Mouse (Mus musculus) left cerebral cortex, postnatal 36 days (tissue): ENCODE measurements around the gene Camsap1. TPM values are rescaled to one million over a fixed set of nuclear protein-coding genes. Genes with fewer than 3 reads are reported as not detected.
A peak's percentile ranks its signal among the peaks of the same experiment; 100 is the strongest.

Experiments
- DNase-seq, 2 experiments: peaks; one replicate each; pipeline ENCODE4 v3.0.0; 2021 to 2022; ENCODE audit warnings: low spot score in 2 of 2, mixed read lengths in 1 of 2
- intact Hi-C: fragments of 180-260 bp; cut with DNase I; formaldehyde crosslinking; loops from one replicate; pipeline ENCODE4 v1.15.1; 2025
- total RNA-seq, 2 experiments: library from RNA; stranded (reverse); gene quantifications; 2 replicates each; pipeline ENCODE4 v1.2.3; 2021

Camsap1 gene
- total RNA-seq, 2 experiments from 2014 or later, result 154 to 163 TPM

DNA sequence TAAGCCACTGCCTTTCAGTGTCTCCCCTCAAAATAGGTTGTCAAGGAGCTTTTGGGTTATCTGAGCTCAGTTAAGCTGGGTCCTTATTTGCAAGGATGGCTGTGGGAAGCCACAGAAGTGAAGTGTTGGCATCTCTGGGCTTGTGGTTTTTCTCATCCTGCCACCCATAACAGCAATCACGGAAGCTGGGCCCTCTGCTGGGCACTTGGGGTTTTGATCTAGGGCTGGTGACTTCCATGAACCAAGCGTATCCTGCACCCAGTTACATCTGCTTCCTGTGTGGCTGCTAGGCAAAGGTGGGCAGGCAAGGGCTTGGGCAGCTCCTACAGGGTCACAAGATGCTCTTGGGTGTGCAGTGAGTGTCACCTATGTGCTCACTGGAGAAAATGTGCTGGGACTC, 69.8 kb downstream of the Camsap1 start:
- intact Hi-C loops, result loop anchor here (5.0 kb wide), 1 partner anchor 76 kb away; no protein-coding TSS in a partner anchor
- DNase-seq, result peak in 1 of 2 experiments; percentile 48

- DNase-seq, result no peak
- intact Hi-C loops, result loop anchor here (5.0 kb wide), 1 partner anchor 73 kb away; no protein-coding TSS in a partner anchor
Observed at GRCm38 (mm10) chr2:25909872-25910271, 73.2 kb downstream of the Camsap1 start.

GRCm38 (mm10) chr2:25898970-25899369, 84.1 kb downstream of the Camsap1 start:
- DNase-seq, result no peak
- intact Hi-C loops, result no loop called here

- intact Hi-C loops, result no loop called here
- no peak for DNase-seq
Observed at GRCm38 (mm10) chr2:25892440-25892839, 90.6 kb downstream of the Camsap1 start.

DNA sequence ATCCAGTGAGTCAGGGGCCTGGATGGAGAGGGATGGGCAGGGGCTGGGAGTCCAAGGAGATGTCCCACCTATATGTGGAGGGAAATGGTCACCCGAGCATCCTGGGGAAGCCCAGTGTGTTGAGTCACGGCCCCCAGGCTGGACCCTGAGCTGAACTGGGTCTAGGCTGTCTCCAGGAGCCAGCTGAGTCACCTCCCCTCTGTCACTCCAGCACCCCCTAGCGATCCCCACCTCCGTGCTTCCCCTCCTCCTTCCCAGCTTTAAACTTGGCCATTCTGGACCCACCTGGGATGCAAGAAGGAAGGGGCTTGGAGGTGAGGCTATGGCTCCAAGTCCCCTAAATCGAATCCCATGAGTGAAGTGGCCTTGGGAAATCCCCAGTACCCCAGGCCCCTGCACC, 94.9 kb downstream of the Camsap1 start:
- intact Hi-C loops, result no loop called here
- no peak for DNase-seq

DNA sequence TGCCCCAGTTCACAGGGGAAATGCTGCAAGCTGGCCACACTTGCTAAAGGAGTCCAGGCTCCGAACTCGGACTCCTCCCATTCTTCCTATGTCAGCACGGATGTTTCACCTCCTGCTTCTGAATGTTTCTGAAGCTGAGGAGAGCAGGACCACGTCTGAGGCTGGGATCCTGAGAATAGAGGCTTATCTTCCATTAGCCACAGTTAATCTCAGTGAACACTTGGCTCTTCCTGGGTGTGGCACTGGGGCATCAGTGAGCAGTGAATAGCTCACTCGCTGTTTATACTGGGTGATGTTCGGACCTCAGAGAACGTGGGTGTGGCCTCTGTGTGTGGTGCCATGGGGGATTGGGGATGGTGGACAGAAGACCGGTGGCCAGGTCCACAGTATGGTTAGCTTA, 95.9 kb downstream of the Camsap1 start:
- intact Hi-C loops, result no loop called here
- DNase-seq, result no peak

- intact Hi-C loops, result no loop called here
- no peak for DNase-seq
Observed at GRCm38 (mm10) chr2:25884756-25885155, 98.3 kb downstream of the Camsap1 start.

- intact Hi-C loops, result no loop called here
- DNase-seq, result no peak
Observed at GRCm38 (mm10) chr2:25882276-25882675, 100.8 kb downstream of the Camsap1 start.

DNA sequence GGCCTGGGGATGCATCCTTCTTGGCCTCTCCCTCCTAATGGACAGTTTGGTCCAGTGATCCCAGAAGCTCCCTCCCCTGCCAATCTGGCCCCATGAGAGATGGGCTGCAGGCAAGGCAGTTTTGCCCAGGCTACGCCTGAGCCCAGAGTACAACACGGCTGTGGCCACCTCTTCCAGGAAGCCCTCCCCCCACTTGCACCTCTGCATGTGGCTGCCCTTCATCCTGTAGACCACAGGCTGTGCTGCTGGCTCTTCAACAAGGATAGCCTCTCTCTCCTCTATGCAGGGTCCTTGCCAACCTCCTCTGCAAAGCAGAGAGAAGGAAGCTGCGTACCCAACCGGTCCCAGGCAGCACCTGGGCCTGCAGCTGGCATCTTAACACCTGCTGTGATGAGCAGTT, 104.0 kb downstream of the Camsap1 start:
- intact Hi-C loops, result no loop called here
- no peak for DNase-seq

GRCm38 (mm10) chr2:25878516-25878915, 104.6 kb downstream of the Camsap1 start:
- no peak for DNase-seq
- intact Hi-C loops, result no loop called here

DNA sequence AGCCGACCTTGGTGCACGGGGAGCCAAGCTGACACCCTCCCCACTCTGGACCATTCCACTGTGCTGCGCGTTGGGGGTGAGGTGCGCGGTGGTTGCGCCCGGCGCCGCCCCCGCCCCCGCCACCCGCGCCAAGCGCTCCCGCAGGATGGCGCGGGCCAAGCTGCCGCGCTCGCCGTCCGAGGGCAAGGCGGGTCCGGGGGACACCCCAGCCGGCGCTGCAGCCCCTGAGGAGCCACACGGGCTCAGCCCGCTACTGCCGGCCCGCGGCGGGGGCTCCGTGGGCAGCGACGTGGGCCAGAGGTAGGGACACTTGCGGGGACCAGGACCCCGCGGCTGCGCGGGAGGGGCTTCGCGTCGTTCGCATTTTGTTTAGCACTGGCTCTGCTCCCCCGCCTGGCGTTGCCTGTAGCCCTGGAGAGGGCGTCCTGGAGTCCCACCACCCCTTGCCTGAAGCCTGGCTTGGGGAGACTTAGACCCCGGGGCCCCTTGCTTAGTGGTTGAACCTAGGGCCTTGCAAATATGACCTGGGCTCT, 105.3 kb downstream of the Camsap1 start:
- DNase-seq, result peak; percentile 62 to 68
- intact Hi-C loops, result no loop called here

DNA sequence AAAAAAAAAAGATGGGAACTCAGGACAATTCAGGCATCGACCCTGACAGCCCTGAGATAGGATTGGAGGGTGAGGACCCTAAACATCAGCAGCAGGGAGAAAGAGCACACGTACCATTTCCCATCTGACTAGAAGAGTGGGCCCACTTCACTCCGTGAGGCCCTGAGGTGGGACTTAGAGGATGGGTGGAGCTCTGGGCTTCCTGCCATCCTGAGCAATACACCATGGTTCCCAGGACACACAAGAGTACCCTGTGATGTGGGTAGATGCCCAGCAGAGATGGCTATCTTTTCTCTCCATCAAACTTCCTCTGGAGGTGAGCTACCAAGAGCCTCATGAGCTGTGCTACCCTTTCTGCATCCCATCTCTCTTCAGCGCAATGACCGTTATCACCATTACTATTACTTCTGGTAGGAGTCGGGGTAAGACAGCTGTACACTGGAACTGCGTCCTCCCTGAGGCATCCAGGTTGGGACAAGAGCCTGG, 105.8 kb downstream of the Camsap1 start:
- intact Hi-C loops, result no loop called here
- DNase-seq, result no peak

Other genes starting within 250 kb of the Camsap1 start
- not detected for gene Obp2b, start 246.3 kb downstream of the Camsap1 start, total RNA-seq
- not detected for gene Lcn3, start 217.7 kb downstream of the Camsap1 start, total RNA-seq
- not detected for gene Lcn11, start 206.3 kb downstream of the Camsap1 start, total RNA-seq
- gene Gm13539, start 201.0 kb downstream of the Camsap1 start, total RNA-seq, result not detected
- not detected for gene Glt6d1, start 167.4 kb downstream of the Camsap1 start, total RNA-seq
- gene Lcn9, start 160.1 kb downstream of the Camsap1 start, total RNA-seq, result not detected
- not detected for gene Sohlh1, start 136.0 kb downstream of the Camsap1 start, total RNA-seq
- gene Kcnt1, start 119.5 kb downstream of the Camsap1 start, total RNA-seq, result 100 to 1,000 TPM; 100 to 155 TPM
- 10 to 100 TPM; 63.2 to 64.8 TPM for gene Ubac1, start 38.5 kb upstream of the Camsap1 start, total RNA-seq
- gene Nacc2, start 139.9 kb upstream of the Camsap1 start, total RNA-seq, result 10 to 100 TPM; 69.8 to 75.7 TPM
- under 1 TPM in 1 of 2 experiments, not detected in 1; 0.15 TPM for gene Lhx3, start 225.0 kb upstream of the Camsap1 start, total RNA-seq